Mouse (Mus musculus) testis, postnatal 10 days (tissue): ENCODE results near the gene Pvalb.

ENCODE experiments used
- DNase-seq: peaks from one replicate; pipeline ENCODE4 v3.0.0; 2021; ENCODE audit warnings: low spot score

The Pvalb gene

DNA sequence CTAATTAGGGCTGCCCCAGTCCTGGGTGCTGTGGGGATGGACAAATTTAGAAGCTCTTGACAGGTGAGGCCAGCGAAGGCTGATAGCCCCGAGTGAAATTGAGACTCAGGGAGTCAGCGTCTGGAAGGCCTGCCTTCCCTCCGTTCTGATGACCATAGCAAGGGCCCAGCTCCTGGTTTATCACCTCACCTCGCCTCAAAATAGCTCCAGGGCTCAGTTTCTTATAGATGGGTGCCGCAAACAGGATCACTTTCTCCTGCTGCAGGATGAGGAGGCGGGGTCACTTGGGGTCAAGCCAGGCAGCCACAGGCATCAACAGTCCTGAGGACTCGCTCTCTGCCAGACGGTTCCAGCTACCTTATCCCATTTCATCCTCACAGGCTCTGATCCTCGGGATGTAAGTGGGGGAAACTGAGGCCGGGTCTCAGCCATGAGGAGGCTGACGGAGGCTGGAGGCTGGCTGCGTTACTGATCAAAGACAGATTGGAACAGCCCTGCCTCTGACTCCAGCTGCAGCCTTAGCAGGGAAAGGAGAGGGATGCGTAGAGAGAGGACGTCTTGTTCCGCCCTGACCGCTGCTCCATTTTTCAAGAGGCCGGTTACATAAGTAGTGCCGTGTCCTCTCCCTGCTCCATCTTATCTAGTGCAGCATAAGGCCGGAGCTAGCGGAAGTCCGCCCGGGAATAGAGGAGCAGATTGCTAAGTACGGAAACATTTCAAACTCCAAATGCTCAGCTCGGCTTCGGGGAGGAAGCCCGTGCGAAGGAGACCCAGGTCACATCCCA is 10.9 kb downstream of the Pvalb start:
- no peak for DNase-seq

DNA sequence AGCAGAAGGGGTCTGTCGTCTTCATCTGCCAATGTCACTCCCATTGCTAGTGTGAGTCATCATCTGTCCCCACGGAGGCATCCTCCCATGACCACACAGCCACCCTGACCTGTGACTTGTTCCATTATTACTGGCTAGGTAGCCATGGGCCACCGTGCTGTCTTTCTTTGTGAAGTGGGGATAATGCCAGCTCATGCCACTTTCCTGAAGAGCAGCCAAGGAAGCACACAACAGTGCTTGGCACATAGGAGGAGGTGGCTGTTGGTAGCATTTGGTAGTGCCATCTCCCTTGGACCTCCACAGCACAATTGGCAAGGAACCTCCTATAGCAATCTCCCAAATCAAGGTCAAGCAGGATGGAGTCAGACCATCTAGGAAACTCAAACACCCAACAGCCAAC is 11.9 kb downstream of the Pvalb start:
- no peak for DNase-seq

DNA sequence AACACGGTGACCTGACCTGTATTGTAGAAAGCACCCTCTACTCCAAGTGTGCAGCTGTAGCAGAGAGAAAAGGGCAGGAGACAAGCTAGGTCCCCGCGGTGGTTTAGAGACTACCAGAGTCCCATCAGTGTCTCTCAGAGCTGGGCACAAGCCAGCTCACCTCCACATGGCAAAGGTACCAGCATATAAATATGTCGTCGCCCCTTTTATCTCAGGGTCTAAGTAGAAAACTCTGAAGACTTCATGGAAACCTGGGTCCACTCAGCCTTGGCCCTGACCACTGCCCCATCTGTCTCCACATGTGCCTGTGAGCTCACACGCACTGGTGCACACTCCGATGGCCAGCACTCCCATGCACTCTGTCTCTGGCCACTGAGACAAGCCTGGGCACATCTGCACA is 16.6 kb downstream of the Pvalb start:
- no peak for DNase-seq

DNA sequence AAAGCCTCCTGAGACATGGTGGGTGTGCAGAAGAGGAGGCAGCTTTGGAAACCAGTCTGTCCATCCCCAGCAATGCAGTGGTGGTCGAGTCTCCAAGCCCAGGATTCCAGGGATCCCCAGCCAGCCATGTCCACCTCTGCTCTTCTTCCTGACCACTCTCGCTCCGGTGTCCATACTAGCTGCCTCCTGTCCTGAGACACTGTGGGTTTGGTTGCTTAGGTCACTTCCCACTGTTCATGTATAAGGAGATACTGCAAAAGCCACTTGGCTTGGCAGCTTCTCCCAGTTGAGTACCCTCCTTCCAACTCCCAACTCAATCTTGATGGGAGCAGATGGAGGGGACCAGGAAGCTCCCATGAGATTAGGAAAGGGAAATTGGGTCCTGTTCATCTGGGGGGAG is 17.7 kb downstream of the Pvalb start:
- DNase-seq: no peak

DNA sequence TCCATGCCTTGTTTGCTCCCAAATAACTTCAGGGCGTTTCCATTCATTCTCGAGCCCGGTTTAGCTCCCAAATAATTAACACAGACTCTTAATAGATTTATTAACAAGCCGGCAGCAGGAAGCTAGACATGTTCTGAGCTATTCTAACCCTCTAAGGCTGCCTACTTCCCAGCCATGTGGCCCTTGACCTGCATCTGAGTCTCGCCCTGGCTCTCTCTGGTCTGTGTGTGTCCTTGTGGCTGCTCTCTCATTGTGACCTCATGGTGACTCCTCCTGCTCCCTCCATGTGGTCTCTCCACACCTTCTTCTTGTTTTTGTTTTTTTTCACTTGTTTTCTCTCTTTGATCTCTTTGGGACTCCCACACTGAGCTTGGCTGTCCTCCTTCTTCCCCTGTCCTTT is 19.3 kb downstream of the Pvalb start:
- no peak for DNase-seq

DNA sequence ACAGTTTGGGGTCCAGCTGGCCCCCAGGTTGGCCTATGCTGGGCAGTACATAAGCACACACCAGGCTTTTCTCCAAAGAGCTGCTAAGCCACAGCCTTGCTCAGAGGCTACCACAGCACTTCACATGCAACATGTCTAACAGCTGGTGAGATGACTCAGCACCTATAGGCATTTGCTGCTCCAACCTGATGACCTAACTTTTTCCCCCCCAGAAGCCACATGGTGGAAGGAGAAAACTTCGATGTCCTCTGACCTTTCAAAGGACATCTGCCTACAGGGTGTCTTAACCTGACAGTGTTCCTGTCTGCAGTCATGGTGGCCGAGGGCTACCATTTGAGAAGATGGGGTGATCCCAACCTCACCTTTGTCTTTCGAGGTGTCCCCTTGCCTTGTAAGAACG is 20.6 kb downstream of the Pvalb start:
- DNase-seq: no peak

DNA sequence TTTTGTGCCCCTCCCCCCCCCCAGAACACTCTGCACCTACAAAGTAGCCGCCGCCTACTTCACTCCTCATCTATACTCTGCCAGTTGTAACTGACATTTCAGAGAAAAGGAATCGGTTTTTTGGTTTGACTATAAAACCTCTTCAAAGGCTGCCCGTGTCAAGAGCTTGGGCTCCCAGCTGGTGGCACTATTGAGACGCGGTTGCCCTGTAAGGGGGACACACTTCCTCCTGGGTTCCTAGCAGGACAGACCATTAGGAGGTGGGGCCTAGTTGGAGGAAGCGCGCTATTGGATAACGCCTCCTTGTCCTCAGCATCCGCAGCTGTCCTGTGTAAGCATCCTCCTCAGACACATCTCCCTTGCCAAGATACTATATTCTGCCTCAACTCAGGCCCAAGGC is 21.3 kb downstream of the Pvalb start:
- DNase-seq: peak; percentile 66

DNA sequence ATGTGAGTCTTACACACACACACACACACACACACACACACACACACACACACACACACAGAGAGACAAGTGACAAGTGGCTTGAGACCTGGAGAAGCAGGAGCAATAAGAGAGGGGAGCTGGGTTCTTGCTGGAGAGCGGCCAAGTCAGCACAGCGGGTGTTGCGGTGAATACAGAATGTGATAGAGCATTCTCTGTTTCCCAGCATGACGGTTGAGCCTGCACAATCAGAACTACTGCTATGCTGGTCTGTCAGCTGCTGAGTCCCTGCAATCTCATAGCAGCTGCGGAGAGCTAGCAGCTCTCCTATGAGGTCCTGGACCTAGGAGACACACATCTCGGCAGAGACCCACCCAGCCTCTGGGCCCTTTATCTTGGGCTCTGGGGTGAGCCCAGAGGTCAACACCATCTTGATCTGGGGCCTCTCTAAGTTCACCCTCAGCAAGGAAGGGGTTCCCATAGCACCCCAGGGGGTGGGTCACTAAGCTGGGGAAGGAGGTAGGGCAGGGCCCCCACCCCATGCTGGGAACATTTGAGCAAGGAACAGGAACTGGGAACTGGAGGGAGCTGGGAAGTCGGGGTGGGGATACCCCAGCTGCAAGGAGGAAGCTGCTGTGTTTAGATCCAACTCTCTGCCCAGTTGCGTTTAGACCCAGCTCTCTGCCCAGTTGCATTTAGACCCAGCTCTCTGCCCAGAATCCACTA is 24.3 kb downstream of the Pvalb start:
- DNase-seq: peak; percentile 60

DNA sequence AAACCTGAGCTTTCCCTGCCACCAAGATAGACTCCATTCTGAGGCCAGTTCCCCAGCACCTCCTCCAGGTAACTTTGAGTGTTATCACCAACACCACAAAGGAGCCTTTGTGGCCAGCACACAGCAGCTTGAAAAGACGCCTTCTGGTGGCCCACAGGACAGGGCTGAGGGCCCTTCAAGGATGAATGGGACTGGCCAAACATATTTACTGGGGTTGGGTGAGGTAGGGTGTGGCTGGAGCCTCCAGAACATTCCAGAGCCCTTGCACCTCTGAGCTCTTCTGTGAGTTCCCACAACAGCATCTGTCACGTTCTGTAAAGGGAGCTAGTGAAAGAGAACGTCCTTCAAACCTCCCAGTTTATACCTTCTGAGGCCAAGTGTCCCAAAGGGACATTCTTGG is 26.4 kb downstream of the Pvalb start:
- DNase-seq: no peak

DNA sequence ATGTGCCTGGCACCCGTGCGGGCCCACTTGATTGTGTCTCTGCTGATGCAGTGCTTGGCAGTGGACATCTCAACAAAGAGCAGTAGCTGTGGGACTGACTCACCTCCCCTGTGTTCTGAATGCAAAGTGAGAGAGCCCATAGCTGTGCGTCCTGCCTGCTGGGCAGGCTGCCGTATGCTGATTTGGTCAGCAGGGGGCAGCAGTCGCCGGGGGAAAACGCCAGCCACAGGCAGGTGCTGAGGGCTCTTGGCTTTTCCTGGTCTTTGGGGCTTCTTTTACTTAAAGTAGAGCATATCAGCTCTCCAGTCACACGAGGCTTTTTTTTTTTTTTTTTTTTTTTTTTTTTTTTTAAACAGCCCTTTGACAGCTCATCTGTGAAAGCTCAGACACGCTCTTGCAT is 27.8 kb downstream of the Pvalb start:
- peak; percentile 91 for DNase-seq

DNA sequence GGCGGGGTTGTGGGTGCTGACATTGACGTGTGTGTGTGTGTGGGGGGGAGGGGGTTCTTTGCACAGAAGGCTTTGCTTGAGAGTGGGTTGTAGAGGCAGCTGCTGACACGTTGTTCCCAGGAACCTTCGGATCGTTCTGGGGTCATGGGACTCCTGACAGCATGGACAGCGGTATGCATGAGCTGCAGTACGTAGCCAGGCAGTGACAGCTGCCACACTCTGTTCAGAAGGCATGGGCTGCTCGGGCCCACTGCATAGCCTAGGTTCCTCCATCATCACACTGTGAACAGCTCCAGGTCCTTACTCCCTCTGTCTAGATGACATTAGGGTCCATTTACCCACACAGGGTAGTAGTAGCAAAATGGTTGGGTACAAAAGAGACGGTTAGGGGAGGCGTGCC is 28.9 kb downstream of the Pvalb start:
- DNase-seq: no peak

DNA sequence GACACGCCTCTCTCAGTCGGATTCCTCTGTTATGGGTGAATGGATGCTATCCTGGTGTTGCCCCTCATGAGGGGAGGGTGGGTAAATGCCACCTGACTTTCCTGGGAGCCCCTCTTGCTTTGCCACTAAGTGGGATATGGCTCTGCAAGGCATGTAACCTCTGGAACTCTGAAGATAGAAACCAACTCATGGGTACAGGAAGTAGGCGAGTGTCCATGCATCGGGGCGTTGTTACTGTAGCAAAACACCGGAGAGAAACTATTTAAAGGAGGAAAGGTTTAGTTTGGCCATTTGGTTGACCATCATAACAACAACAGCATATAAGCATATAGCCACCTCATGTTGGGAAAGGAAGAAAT is 31.3 kb downstream of the Pvalb start:
- DNase-seq: no peak

DNA sequence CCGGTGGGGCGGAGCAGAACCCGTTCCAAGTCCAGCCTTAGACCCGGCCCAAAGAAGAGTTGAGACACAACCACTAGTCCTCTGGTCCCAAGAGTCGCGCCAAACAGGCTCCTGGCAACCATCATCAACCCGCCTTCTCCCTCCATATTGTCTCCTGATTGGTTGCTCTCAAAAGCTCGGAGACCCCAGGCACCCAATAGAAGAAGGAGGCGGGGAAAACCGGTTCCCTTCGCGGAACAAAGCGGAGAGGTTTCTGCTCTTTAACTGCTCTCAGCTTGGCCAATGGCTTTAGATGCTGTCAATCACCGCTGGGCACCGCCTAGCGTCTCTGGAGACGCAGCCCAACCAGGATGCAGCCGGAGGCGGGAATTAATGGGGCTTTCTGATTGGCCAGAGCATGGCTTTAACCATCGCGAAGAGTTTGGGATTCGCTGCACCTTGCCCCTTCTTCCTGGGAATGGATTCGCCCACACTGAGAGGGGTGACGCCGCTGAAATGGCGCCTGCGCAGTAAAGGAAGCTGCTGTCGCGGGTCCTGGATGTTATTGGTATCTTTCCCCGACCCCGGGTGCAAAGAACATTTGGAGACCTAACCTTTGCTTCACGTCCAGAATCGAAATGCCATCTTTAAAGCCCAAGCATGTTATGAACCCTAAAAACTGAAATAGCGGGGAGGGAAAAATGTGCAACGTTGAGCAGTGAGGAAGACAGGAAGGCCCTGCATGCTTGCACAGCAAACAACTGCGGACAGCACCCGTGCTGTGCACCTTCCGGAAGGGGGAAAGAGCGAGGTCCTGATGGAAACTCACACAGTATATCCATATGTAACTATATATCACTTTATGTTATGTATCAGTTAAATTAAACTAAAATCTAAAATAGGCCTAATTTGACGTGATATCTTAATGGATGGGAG is 32.0 kb downstream of the Pvalb start, which contains the start of gene Ift27:
Gene Ift27, minus strand, starts transcription at position 136 of the 915 bp plus-strand sequence.
- DNase-seq: peak; percentile 94

DNA sequence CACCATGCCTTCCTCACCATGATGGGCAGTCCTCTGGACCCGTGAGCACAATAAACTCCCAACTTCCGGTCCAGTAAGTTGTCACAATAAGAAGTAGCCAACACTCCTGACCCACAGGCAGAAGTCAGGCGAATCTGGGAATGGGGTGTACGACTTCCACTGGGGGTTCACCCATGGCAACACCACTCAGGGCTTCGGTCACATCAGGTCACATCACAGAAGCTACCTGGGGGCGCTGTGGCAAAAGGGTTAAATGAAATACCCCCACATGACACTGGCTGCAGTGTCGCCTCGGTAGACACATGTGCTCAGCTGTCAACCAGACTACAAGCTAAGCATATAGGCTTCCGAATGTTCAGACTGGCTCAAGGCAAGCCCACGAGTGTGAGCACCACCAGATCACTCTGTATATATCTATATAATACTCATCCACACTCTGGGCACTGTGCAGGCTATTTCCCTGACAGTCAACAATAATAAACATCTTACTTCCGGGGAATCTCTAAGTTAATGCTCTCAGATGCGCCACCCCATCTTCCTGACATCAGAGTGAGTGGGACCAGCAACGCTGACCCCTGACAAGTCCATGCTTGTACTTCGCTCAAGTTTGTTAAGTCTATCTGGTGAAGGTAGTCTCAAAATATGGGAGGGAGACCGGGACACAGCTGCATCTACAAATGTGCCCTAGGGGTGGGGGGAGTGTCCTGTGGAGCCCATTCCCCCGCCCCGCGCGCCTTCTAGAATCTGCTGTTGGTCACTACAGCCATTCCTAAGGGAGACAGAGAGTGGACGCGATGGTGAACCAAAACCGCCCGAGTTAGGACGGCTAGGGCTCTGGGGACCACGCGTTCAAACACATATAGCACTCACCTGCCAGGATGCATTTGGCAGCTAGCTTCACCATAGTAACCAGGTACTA is 33.0 kb downstream of the Pvalb start:
- no peak for DNase-seq

DNA sequence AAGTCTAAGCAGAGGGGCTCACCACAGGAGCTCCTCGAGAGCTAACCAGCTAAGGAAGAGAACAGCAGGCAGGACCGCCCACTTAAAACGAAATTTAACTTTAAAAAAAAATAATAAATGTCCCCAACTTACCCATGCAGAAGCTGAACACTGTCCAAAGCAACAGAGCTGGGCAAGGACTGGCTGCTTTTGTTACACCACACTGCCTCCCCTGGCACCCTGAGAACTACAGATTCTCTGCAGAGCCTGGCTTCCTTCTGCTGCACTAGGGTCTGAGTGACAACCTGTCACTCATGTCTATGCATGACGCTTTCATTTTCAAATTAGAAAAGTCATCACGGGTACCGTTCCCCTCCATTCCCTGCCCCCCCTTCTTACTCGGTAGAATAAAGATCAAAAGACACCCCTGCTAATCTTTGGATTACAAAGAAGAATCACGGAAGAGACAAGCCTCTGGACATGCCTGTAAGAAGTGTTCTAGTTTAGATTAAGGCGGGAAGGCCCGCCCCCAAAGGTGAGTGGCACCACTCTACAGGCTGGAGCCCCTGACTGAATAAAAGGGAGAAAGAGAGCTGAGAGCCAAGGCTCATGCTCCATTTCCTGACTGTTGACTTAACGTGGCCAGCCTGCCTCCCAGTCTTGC is 33.8 kb downstream of the Pvalb start:
- DNase-seq: no peak

DNA sequence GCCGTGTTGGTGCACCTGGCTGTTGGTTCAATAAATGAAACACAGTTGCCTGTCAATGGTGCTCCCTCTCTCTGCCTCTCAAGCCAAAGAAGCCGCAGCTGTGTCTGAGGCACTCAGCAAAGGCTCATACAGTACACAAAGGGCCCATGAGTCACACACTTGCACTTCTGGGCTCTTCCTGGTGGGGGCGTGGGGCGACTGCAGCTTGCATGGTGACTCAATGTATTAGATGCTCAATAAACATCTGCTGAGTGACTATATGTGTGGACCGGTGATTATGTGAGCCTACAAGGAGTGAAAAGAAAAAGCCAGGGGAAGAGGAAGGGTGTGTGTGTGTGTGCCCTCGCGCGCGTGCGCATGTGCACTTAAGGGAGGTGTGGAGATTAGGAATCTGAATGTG is 34.5 kb downstream of the Pvalb start:
- no peak for DNase-seq

DNA sequence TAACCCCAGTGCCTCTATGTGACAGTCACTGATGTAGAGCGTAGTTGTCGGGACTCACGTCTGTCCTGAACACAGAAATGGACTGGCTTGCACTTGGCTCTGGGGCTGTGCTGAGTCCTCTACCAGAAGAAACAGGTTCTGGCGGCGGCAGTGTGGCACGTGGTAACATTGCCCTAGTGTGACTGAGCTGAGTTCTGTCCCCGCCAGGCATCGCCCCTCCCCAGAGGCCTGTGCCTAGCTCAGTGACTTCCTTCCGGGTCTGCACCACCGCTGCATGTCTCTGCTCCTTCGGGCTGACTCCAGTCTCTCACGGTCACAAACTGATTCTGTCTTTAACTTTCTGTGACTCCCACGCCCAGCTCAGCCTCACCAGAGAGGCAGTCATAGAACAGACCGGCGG is 35.5 kb downstream of the Pvalb start:
- DNase-seq: no peak

DNA sequence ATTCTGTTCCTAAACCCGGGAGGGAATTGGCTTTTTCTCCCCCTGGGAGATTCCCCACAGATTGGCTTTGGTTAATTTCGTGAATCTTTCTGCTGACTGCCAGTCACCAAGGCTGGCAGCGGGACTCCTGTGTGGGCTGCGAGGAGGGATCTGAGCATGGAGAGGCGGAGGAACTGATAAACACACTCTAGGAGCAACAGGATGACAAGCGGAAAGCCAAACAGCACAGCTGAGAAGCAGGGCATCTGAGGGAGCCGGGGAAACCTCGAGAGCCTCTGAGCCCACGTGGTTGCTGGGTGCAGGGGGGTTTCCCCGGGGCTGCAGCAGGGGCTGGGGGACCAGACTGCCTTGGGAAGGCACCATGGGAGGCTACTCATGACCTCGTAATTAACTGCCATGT is 36.6 kb downstream of the Pvalb start:
- no peak for DNase-seq

DNA sequence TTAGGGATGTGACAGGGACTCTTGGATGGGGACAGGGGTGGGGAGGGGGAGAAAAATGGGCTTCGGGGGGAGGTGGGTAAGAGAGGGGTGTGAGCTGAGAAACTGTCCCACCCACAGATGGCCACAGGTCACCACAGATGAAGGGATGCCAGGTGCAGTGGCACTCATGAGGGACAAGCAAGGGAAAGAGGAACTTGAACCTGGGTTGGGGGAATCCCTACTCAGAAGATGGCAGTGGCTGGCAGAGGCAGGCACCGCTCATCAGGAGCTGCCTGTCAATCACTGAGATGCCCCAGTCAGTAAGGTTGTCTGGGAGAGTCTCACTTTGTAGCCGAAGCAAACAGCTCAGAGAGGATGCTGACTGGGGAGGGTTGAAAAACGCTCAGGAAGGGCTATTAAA is 40.9 kb downstream of the Pvalb start:
- no peak for DNase-seq

DNA sequence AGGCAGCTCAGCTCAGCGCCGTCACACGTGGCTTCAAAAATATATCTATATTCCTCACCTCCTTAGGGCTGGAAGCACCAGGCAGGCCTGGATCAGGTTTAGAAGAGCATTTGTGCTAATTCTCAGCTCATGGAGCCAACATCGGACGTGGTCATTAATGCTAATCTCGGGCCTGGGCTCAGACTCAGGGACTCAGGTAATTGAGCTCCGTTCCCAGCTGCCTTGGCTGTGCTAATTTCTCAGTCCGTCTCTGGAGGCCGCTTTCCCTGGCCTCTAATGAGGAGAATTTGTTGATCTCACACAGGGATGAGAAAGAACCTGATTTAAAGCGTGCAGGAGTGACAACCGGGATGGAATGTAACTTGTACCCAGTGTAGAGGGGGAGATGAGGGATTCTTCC is 41.7 kb downstream of the Pvalb start:
- DNase-seq: no peak

DNA sequence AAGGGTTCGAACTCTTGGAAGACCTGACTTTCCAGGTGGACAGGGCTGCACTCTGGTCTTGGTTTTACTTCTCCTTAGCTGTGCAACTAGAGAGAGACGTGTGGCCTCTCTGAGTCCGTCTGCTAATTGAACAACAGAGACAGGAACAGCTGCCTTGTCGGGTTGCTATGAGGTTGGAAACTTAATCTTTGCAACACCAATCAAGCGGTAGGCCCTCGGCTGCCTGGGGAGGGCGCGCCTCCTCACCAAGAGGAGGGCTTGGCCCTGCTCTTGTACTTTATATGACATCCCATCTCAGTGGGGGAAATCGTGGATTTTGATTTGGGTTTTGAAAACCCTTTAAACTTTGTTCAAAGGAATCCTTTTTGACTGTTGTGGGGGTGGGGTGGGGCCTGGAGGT is 44.3 kb downstream of the Pvalb start:
- DNase-seq: no peak
